ENCODE assay signal across 22 mouse cellular contexts in the genomic region with DNA sequence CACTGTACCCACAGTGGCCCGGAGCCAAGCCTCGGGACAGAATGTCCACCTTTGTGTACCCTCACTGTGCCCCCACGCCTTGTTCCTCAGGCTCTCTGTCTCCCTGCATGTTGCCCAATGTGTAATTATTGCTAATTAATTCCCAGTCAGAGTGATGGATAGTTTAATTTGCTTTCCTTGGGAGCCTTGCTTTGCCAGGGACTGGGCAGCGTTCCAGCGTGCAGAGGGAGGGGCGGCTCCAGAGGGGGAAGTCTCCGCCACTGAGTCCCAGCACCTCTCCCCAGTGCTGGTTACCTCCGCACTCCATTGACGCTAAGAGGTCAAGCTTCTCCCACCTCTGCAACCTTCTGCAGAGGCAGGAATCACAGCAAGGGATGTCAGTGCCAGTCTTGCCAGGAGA. TPM values are rescaled to one million over a fixed set of nuclear protein-coding genes. Genes with fewer than 3 reads are reported as not detected.
DNase-seq lines count a peak whose midpoint lies in the region; ATAC-seq and TF ChIP-seq lines count a peak whose summit lies in the region.
"Had no signal": no experiment of that assay in that cellular context is flagged by ENCODE, and none has a peak within 500 bp of the region (broad histone marks: within the 10 kb centered on the region; RNA-seq: fewer than 3 reads in every experiment).

No protein-coding gene starts in this region.

- H3K27ac ChIP-seq in forebrain, embryonic 12.5 days = peak overlapping the region; percentile 25; the same call in 1 of the 2 replicates
- H3K27ac ChIP-seq in forebrain, embryonic 10.5 days = no peak overlapping the region
- no peak overlapping the region for H3K27ac ChIP-seq in neural tube, embryonic 12.5 days
- H3K27ac ChIP-seq in forebrain, embryonic 15.5 days (replicated peaks) = no peak overlapping the region
- no peak overlapping the region for H3K27ac ChIP-seq in hindbrain, postnatal 0 days
- H3K27ac ChIP-seq: heart, embryonic 10.5 days; intestine, embryonic 15.5 days; kidney, postnatal 0 days; layer of hippocampus, adult 2 months; liver, embryonic 15.5 days; stomach, postnatal 0 days had no signal

- H3K9ac ChIP-seq in forebrain, embryonic 12.5 days = no peak overlapping the region
- no peak overlapping the region for H3K9ac ChIP-seq in neural tube, embryonic 12.5 days
- no peak overlapping the region for H3K9ac ChIP-seq in forebrain, embryonic 15.5 days (replicated peaks)
- no peak overlapping the region for H3K9ac ChIP-seq in hindbrain, postnatal 0 days (replicated peaks; ENCODE audit: low read length)
- H3K9ac ChIP-seq: intestine, embryonic 15.5 days; liver, embryonic 15.5 days had no signal

- WGBS in forebrain, embryonic 12.5 days = 46% methylated on average over 9 of the region's 9 CpGs
- WGBS in forebrain, embryonic 10.5 days = 85% methylated on average over 9 of the region's 9 CpGs
- WGBS in neural tube, embryonic 12.5 days = 50% methylated on average over 9 of the region's 9 CpGs
- 13% methylated on average over 9 of the region's 9 CpGs for WGBS in forebrain, embryonic 15.5 days
- WGBS in hindbrain, postnatal 0 days = 23% methylated on average over 9 of the region's 9 CpGs

- H3K4me1 ChIP-seq in forebrain, embryonic 12.5 days = peaks cover 52% of the 10 kb centered on the region
- H3K4me1 ChIP-seq in forebrain, embryonic 10.5 days = peaks cover 43% of the 10 kb centered on the region
- H3K4me1 ChIP-seq in neural tube, embryonic 12.5 days = peaks cover 35% of the 10 kb centered on the region
- H3K4me1 ChIP-seq in forebrain, embryonic 15.5 days = peaks cover 49% of the 10 kb centered on the region
- H3K4me1 ChIP-seq in hindbrain, postnatal 0 days (ENCODE audit: insufficient read depth, low read length) = peaks cover 20% of the 10 kb centered on the region
- H3K4me1 ChIP-seq: liver, embryonic 15.5 days; megakaryocyte, embryonic 14.5 days had no signal

- no peak overlapping the region for H3K4me2 ChIP-seq in forebrain, embryonic 12.5 days
- H3K4me2 ChIP-seq in neural tube, embryonic 12.5 days (replicated peaks) = no peak overlapping the region
- H3K4me2 ChIP-seq in forebrain, embryonic 15.5 days (replicated peaks) = no peak overlapping the region
- no peak overlapping the region for H3K4me2 ChIP-seq in hindbrain, postnatal 0 days (ENCODE audit: low read depth, low read length)
- H3K4me2 ChIP-seq: intestine, embryonic 15.5 days; liver, embryonic 15.5 days had no signal

- no peak for TF ChIP-seq CTCF in hindbrain, postnatal 0 days (IDR thresholded peaks at IDR 0.05; ENCODE audit: low read depth)

- H3K36me3 ChIP-seq in forebrain, embryonic 12.5 days (replicated peaks) = no peaks in the 10 kb centered on the region
- no peaks in the 10 kb centered on the region; the same call in 1 of the 2 replicates for H3K36me3 ChIP-seq in forebrain, embryonic 10.5 days (replicated peaks)
- no peaks in the 10 kb centered on the region for H3K36me3 ChIP-seq in neural tube, embryonic 12.5 days
- no peaks in the 10 kb centered on the region for H3K36me3 ChIP-seq in forebrain, embryonic 15.5 days
- H3K36me3 ChIP-seq in hindbrain, postnatal 0 days (ENCODE audit: insufficient read depth, low read length) = no peaks in the 10 kb centered on the region
- H3K36me3 ChIP-seq: heart, embryonic 10.5 days; intestine, embryonic 15.5 days; liver, embryonic 15.5 days had no signal

- H3K27me3 ChIP-seq in forebrain, embryonic 12.5 days = peaks cover 29% of the 10 kb centered on the region
- peaks cover 38% of the 10 kb centered on the region for H3K27me3 ChIP-seq in forebrain, embryonic 10.5 days (ENCODE audit: poor library complexity, severe bottlenecking)
- H3K27me3 ChIP-seq in neural tube, embryonic 12.5 days (replicated peaks) = peaks cover 13% of the 10 kb centered on the region
- H3K27me3 ChIP-seq in forebrain, embryonic 15.5 days = peaks cover 7% of the 10 kb centered on the region; the same call in 1 of the 2 replicates
- no peaks in the 10 kb centered on the region; the same call in 1 of the 2 replicates for H3K27me3 ChIP-seq in hindbrain, postnatal 0 days (ENCODE audit: insufficient read depth, low read length)

- H3K4me3 ChIP-seq in forebrain, embryonic 12.5 days (replicated peaks) = no peak overlapping the region
- no peak overlapping the region for H3K4me3 ChIP-seq in forebrain, embryonic 10.5 days
- no peak overlapping the region for H3K4me3 ChIP-seq in neural tube, embryonic 12.5 days
- no peak overlapping the region for H3K4me3 ChIP-seq in forebrain, embryonic 15.5 days
- no peak overlapping the region for H3K4me3 ChIP-seq in hindbrain, postnatal 0 days (ENCODE audit: low read length)
- H3K4me3 ChIP-seq: heart, embryonic 10.5 days; intestine, embryonic 15.5 days; layer of hippocampus, adult 2 months; liver, embryonic 15.5 days had no signal

- peak; percentile 42; the same call in 1 of the 2 replicates for ATAC-seq in forebrain, embryonic 12.5 days (ENCODE audit: low FRiP score)
- ATAC-seq in neural tube, embryonic 12.5 days (ENCODE audit: low FRiP score, low read depth) = peak; percentile 59
- peak; percentile 66 for ATAC-seq in forebrain, embryonic 15.5 days (replicated peaks)
- ATAC-seq in hindbrain, postnatal 0 days = no peak
- ATAC-seq: intestine, embryonic 15.5 days had no signal

- no peaks in the 10 kb centered on the region for H3K9me3 ChIP-seq in forebrain, embryonic 12.5 days
- no peaks in the 10 kb centered on the region for H3K9me3 ChIP-seq in forebrain, embryonic 10.5 days
- H3K9me3 ChIP-seq in neural tube, embryonic 12.5 days = no peaks in the 10 kb centered on the region
- H3K9me3 ChIP-seq in forebrain, embryonic 15.5 days = no peaks in the 10 kb centered on the region
- no peaks in the 10 kb centered on the region for H3K9me3 ChIP-seq in hindbrain, postnatal 0 days (ENCODE audit: low read length)
- H3K9me3 ChIP-seq: heart, embryonic 10.5 days; intestine, embryonic 15.5 days; liver, embryonic 15.5 days; megakaryocyte, embryonic 14.5 days had no signal

- no peak for DNase-seq in forebrain, embryonic 10.5 days (ENCODE audit: extremely low spot score, low spot score)
- no peak for DNase-seq in neural tube, embryonic 10.5 days (ENCODE audit: extremely low spot score, low spot score)
- peak; percentile 68 for DNase-seq in hindbrain, postnatal 0 days (ENCODE audit: low spot score)
- DNase-seq in cerebellum, adult 11 months = no peak
- DNase-seq in spleen, postnatal 14 days (ENCODE audit: low spot score in 2 of 2) = no peak
- DNase-seq: adrenal gland, postnatal 36 days; cerebellum, postnatal 36 days; gastrocnemius, postnatal 10 days; heart, postnatal 14 days; lung, postnatal 14 days; thymus, postnatal 14 days had no signal

RNA-seq across cellular contexts. Expression of a gene that starts 14.8 kb away (rescaled TPM):
- 14.6 and 15.4 TPM in 2 replicates for polyA plus RNA-seq in forebrain, embryonic 12.5 days (2016; fragmentation: Nextera tagmentation; extraction: Ambion mirVana)
- 15.5 and 19.1 TPM in 2 replicates for polyA plus RNA-seq in forebrain, embryonic 10.5 days (2016; fragmentation: Nextera tagmentation; extraction: Ambion mirVana)
- 26.3 and 29.5 TPM in 2 replicates for polyA plus RNA-seq in neural tube, embryonic 12.5 days (2016; fragmentation: Nextera tagmentation; extraction: Ambion mirVana)
- polyA plus RNA-seq in forebrain, embryonic 15.5 days (2015; fragmentation: Nextera tagmentation; extraction: Ambion mirVana) = 15.7 and 17.9 TPM in 2 replicates
- total RNA-seq in hindbrain, postnatal 0 days (2014; rRNA removed) = 70.9 and 73.3 TPM in 2 replicates
- 53.9 and 61.5 TPM in 2 replicates for polyA plus RNA-seq in hindbrain, postnatal 0 days (2015; fragmentation: Nextera tagmentation; extraction: Ambion mirVana)
- total RNA-seq: heart, postnatal 14 days; monocyte, adult 5-6 weeks had no signal
- polyA plus RNA-seq: liver, embryonic 15.5 days had no signal

RNA-seq across cellular contexts. Expression of a gene that starts 27.4 kb away (rescaled TPM):
- polyA plus RNA-seq in forebrain, embryonic 12.5 days (2016; fragmentation: Nextera tagmentation; extraction: Ambion mirVana) = 0.13 and 0.65 TPM in 2 replicates
- polyA plus RNA-seq in forebrain, embryonic 10.5 days (2016; fragmentation: Nextera tagmentation; extraction: Ambion mirVana) = 0.48 and 0.73 TPM in 2 replicates
- 0.13 and 0.42 TPM in 2 replicates for polyA plus RNA-seq in neural tube, embryonic 12.5 days (2016; fragmentation: Nextera tagmentation; extraction: Ambion mirVana)
- 0.19 and 0.22 TPM in 2 replicates for polyA plus RNA-seq in forebrain, embryonic 15.5 days (2015; fragmentation: Nextera tagmentation; extraction: Ambion mirVana)
- not detected in 2 replicates for total RNA-seq in hindbrain, postnatal 0 days (2014; rRNA removed)
- polyA plus RNA-seq in hindbrain, postnatal 0 days (2015; fragmentation: Nextera tagmentation; extraction: Ambion mirVana) = 0.29 and 0.45 TPM in 2 replicates

RNA-seq across cellular contexts. Expression of a gene that starts 40.1 kb away (rescaled TPM):
- 0.20 TPM in 1 of 2 replicates, not detected in the other for polyA plus RNA-seq in forebrain, embryonic 12.5 days (2016; fragmentation: Nextera tagmentation; extraction: Ambion mirVana)
- 1.0 and 4.4 TPM in 2 replicates for polyA plus RNA-seq in forebrain, embryonic 10.5 days (2016; fragmentation: Nextera tagmentation; extraction: Ambion mirVana)
- not detected in 2 replicates for polyA plus RNA-seq in neural tube, embryonic 12.5 days (2016; fragmentation: Nextera tagmentation; extraction: Ambion mirVana)
- polyA plus RNA-seq in forebrain, embryonic 15.5 days (2015; fragmentation: Nextera tagmentation; extraction: Ambion mirVana) = not detected in 2 replicates
- total RNA-seq in hindbrain, postnatal 0 days (2014; rRNA removed) = not detected in 2 replicates
- 0.10 TPM in 1 of 2 replicates, not detected in the other for polyA plus RNA-seq in hindbrain, postnatal 0 days (2015; fragmentation: Nextera tagmentation; extraction: Ambion mirVana)
- total RNA-seq: gastrocnemius, postnatal 10 days; heart, postnatal 14 days; monocyte, adult 5-6 weeks had no signal
- polyA plus RNA-seq: heart, embryonic 10.5 days; kidney, postnatal 0 days; liver, embryonic 15.5 days; stomach, postnatal 0 days had no signal
